In genomic region chr7:44356590-44357481, GRCm38 (mm10) we compare ENCODE assay signal across 9 mouse cellular contexts. TPM values are rescaled to one million over a fixed set of nuclear protein-coding genes. Genes with fewer than 3 reads are reported as not detected.
DNase-seq lines count a peak whose midpoint lies in the region; ATAC-seq and TF ChIP-seq lines count a peak whose summit lies in the region.
"Had no signal": no experiment of that assay in that cellular context is flagged by ENCODE, and none has a peak within 500 bp of the region (broad histone marks: within the 10 kb centered on the region; RNA-seq: fewer than 3 reads in every experiment).

No protein-coding gene starts in this region.

- H3K4me1 ChIP-seq in heart, embryonic 15.5 days (replicated peaks), result peaks cover 56% of the 10 kb centered on the region
- H3K4me1 ChIP-seq in ES-E14 (ENCODE audit: control insufficient read depth in 2 of 2, insufficient read depth in 2 of 2, low read length in 2 of 2, poor library complexity in 1 of 2), result peaks cover 2 to 36% of the 10 kb centered on the region in 2 experiments; a peak in 1 of 4 replicates
- peaks cover 60% of the 10 kb centered on the region for H3K4me1 ChIP-seq in embryonic facial prominence, embryonic 13.5 days
- peaks cover 70% of the 10 kb centered on the region for H3K4me1 ChIP-seq in midbrain, embryonic 12.5 days

- H3K4me3 ChIP-seq in heart, embryonic 15.5 days, result 0 out of 2 replicates have a peak overlapping the region, but pooled peaks have one; percentile 13
- H3K4me3 ChIP-seq in ES-E14 (ENCODE audit: insufficient read depth in 1 of 2, low read depth in 1 of 2, low read length in 2 of 2, poor library complexity in 1 of 2, severe bottlenecking in 1 of 2), result peak overlapping the region; percentile 44 to 52; a peak in 3 of 4 replicates
- peak overlapping the region; percentile 7; the same call in 1 of the 2 replicates for H3K4me3 ChIP-seq in embryonic facial prominence, embryonic 13.5 days
- peak overlapping the region; percentile 20 for H3K4me3 ChIP-seq in midbrain, embryonic 12.5 days

- no peaks in the 10 kb centered on the region for H3K9me3 ChIP-seq in heart, embryonic 15.5 days (replicated peaks)
- H3K9me3 ChIP-seq in ES-E14 (ENCODE audit: control insufficient read depth, insufficient read depth, low read depth, low read length), result no peaks in the 10 kb centered on the region
- no peaks in the 10 kb centered on the region for H3K9me3 ChIP-seq in embryonic facial prominence, embryonic 13.5 days
- H3K9me3 ChIP-seq in midbrain, embryonic 12.5 days, result no peaks in the 10 kb centered on the region

- no peak overlapping the region for H3K27ac ChIP-seq in heart, embryonic 15.5 days
- H3K27ac ChIP-seq in ES-E14 (ENCODE audit: insufficient read depth, low read depth, low read length, poor library complexity, severe bottlenecking), result no peak overlapping the region
- no peak overlapping the region for H3K27ac ChIP-seq in embryonic facial prominence, embryonic 13.5 days
- peak overlapping the region; percentile 7 for H3K27ac ChIP-seq in midbrain, embryonic 12.5 days (replicated peaks)

- DNase-seq in heart, postnatal 4 days, result no peak
- no peak for DNase-seq in ES-E14 (ENCODE audit: low read depth, low spot score)
- DNase-seq in adrenal gland, adult 18-20 months (ENCODE audit: low spot score in 2 of 2), result no peak
- no peak for DNase-seq in spleen, adult 12 weeks (ENCODE audit: low spot score)

- 4% methylated on average over 35 of the region's 35 CpGs for WGBS in heart, embryonic 15.5 days
- 2% methylated on average over 35 of the region's 35 CpGs for WGBS in embryonic facial prominence, embryonic 13.5 days
- 5% methylated on average over 35 of the region's 35 CpGs for WGBS in midbrain, embryonic 12.5 days

- peaks cover 82% of the 10 kb centered on the region for H3K27me3 ChIP-seq in heart, embryonic 15.5 days
- peaks cover 93% of the 10 kb centered on the region for H3K27me3 ChIP-seq in embryonic facial prominence, embryonic 13.5 days
- peaks cover 84% of the 10 kb centered on the region for H3K27me3 ChIP-seq in midbrain, embryonic 12.5 days

- no peaks in the 10 kb centered on the region for H3K36me3 ChIP-seq in heart, embryonic 15.5 days
- H3K36me3 ChIP-seq in ES-E14 (ENCODE audit: control insufficient read depth, insufficient read depth, low read length, poor library complexity, severe bottlenecking), result no peaks in the 10 kb centered on the region
- no peaks in the 10 kb centered on the region for H3K36me3 ChIP-seq in embryonic facial prominence, embryonic 13.5 days
- H3K36me3 ChIP-seq in midbrain, embryonic 12.5 days, result no peaks in the 10 kb centered on the region

- H3K4me2 ChIP-seq in heart, embryonic 15.5 days, result peak overlapping the region; percentile 19; the same call in 1 of the 2 replicates
- H3K4me2 ChIP-seq in embryonic facial prominence, embryonic 13.5 days, result peak overlapping the region; percentile 16; the same call in 1 of the 2 replicates
- peak overlapping the region; percentile 39 for H3K4me2 ChIP-seq in midbrain, embryonic 12.5 days (replicated peaks)

- H3K9ac ChIP-seq in heart, embryonic 15.5 days, result no peak overlapping the region
- peak overlapping the region; percentile 37; the same call in 1 of the 2 replicates for H3K9ac ChIP-seq in ES-E14 (ENCODE audit: insufficient read depth, low read depth, low read length, poor library complexity, severe bottlenecking)
- H3K9ac ChIP-seq in embryonic facial prominence, embryonic 13.5 days, result 0 out of 2 replicates have a peak overlapping the region, but pooled peaks have one; percentile 6
- H3K9ac ChIP-seq in midbrain, embryonic 12.5 days (replicated peaks), result peak overlapping the region; percentile 45

- no peak for ATAC-seq in heart, embryonic 15.5 days (replicated peaks; ENCODE audit: insufficient number of reproducible peaks, insufficient read depth, low FRiP score, low read depth)
- ATAC-seq in embryonic facial prominence, embryonic 13.5 days (ENCODE audit: insufficient number of reproducible peaks, insufficient read depth, low FRiP score, low TSS enrichment, low read depth), result no peak
- ATAC-seq in midbrain, embryonic 12.5 days (ENCODE audit: low FRiP score, low read depth), result no peak
- no peak for ATAC-seq in megakaryocyte-erythroid progenitor cell, adult 5-6 weeks (replicated peaks; ENCODE audit: low FRiP score, low TSS enrichment, poor library complexity, severe bottlenecking)
- ATAC-seq: Patski had no signal

- in situ Hi-C loops in ES-E14 (cut with MboI; ENCODE audit: low sequenced_read_pairs in 2 of 2, unreplicated experiment in 2 of 2), result loop anchor here in 1 of 2 experiments (10.0 kb wide), 1 partner anchor 92 kb away; the partner anchor contains the start of gene Gm15517

TF ChIP-seq in ES-E14, 5 proteins besides CTCF, POLR2A, EP300 and RAD21:
- TF ChIP-seq ZC3H11A (IDR thresholded peaks at IDR 0.05; ENCODE audit: borderline replicate concordance, low read depth, low read length), result no peak
- TF ChIP-seq HCFC1 (IDR thresholded peaks at IDR 0.05; ENCODE audit: borderline replicate concordance, insufficient read depth, low read length), result no peak
- no peak for TF ChIP-seq CHD2 (IDR thresholded peaks at IDR 0.05; ENCODE audit: low read depth, low read length)
- TF ChIP-seq ZNF384 (IDR thresholded peaks at IDR 0.05; ENCODE audit: low read depth, low read length), result no peak
- no peak for TF ChIP-seq MAFK (IDR thresholded peaks at IDR 0.05; ENCODE audit: insufficient read depth, low read depth, low read length)
TF ChIP-seq in ES-E14: peak in this region for 0.

RNA-seq across cellular contexts. Expression of gene Syt3, which starts 27.1 kb away (rescaled TPM):
- polyA plus RNA-seq in heart, embryonic 15.5 days (2015; fragmentation: Nextera tagmentation; extraction: Ambion mirVana), result 0.71 and 0.82 TPM in 2 replicates
- total RNA-seq in heart, postnatal 4 days (2021), result 1 to 10 TPM in 1 of 2 experiments, under 1 TPM in 1; 0.88 to 1.4 TPM
- total RNA-seq in ES-E14 (2012; rRNA removed), result 5.8 and 8.0 TPM in 2 replicates
- polyA plus RNA-seq in embryonic facial prominence, embryonic 13.5 days (2015; fragmentation: Nextera tagmentation; extraction: Ambion mirVana), result 4.1 and 4.9 TPM in 2 replicates
- 5.4 and 6.4 TPM in 2 replicates for polyA plus RNA-seq in midbrain, embryonic 12.5 days (2016; fragmentation: Nextera tagmentation; extraction: Ambion mirVana)
- 1 to 10 TPM; 4.7 to 6.9 TPM for total RNA-seq in adrenal gland, adult 18-20 months (2021)
- not detected in 2 replicates for total RNA-seq in megakaryocyte-erythroid progenitor cell, adult 5-6 weeks (2014; fragmentation: Nextera tagmentation)
- total RNA-seq in megakaryocyte-erythroid progenitor cell, adult 5-6 weeks (2017), result 0.61 TPM in 1 of 2 replicates, not detected in the other

RNA-seq across cellular contexts. Expression of gene 1700008O03Rik, which starts 28.8 kb away (rescaled TPM):
- polyA plus RNA-seq in heart, embryonic 15.5 days (2015; fragmentation: Nextera tagmentation; extraction: Ambion mirVana), result 0.13 and 0.47 TPM in 2 replicates
- total RNA-seq in heart, postnatal 4 days (2021), result not detected
- total RNA-seq in ES-E14 (2012; rRNA removed), result 1.4 and 4.8 TPM in 2 replicates
- polyA plus RNA-seq in embryonic facial prominence, embryonic 13.5 days (2015; fragmentation: Nextera tagmentation; extraction: Ambion mirVana), result 0.19 and 1.4 TPM in 2 replicates
- 0.74 and 1.3 TPM in 2 replicates for polyA plus RNA-seq in midbrain, embryonic 12.5 days (2016; fragmentation: Nextera tagmentation; extraction: Ambion mirVana)
- 1 to 10 TPM in 1 of 2 experiments, under 1 TPM in 1; 0.86 to 1.0 TPM for total RNA-seq in adrenal gland, adult 18-20 months (2021)
- not detected in 2 replicates for total RNA-seq in megakaryocyte-erythroid progenitor cell, adult 5-6 weeks (2014; fragmentation: Nextera tagmentation)
- 0.65 TPM in 1 of 2 replicates, not detected in the other for total RNA-seq in megakaryocyte-erythroid progenitor cell, adult 5-6 weeks (2017)

RNA-seq across cellular contexts. Expression of gene Shank1, which starts 46.8 kb away (rescaled TPM):
- 0.58 and 0.74 TPM in 2 replicates for polyA plus RNA-seq in heart, embryonic 15.5 days (2015; fragmentation: Nextera tagmentation; extraction: Ambion mirVana)
- total RNA-seq in heart, postnatal 4 days (2021), result 1 to 10 TPM; 3.5 to 4.6 TPM
- 1.0 and 1.5 TPM in 2 replicates for total RNA-seq in ES-E14 (2012; rRNA removed)
- 5.5 and 6.8 TPM in 2 replicates for polyA plus RNA-seq in embryonic facial prominence, embryonic 13.5 days (2015; fragmentation: Nextera tagmentation; extraction: Ambion mirVana)
- 8.5 and 11.4 TPM in 2 replicates for polyA plus RNA-seq in midbrain, embryonic 12.5 days (2016; fragmentation: Nextera tagmentation; extraction: Ambion mirVana)
- 10 to 100 TPM in 1 of 2 experiments, 1 to 10 TPM in 1; 7.7 to 10.0 TPM for total RNA-seq in adrenal gland, adult 18-20 months (2021)
- 0.22 and 1.3 TPM in 2 replicates for total RNA-seq in megakaryocyte-erythroid progenitor cell, adult 5-6 weeks (2014; fragmentation: Nextera tagmentation)
- total RNA-seq in megakaryocyte-erythroid progenitor cell, adult 5-6 weeks (2017), result 0.27 TPM in 1 of 2 replicates, not detected in the other

RNA-seq across cellular contexts. Expression of gene Clec11a, which starts 50.1 kb away (rescaled TPM):
- polyA plus RNA-seq in heart, embryonic 15.5 days (2015; fragmentation: Nextera tagmentation; extraction: Ambion mirVana), result 1.0 and 2.5 TPM in 2 replicates
- under 1 TPM; 0.71 to 0.92 TPM for total RNA-seq in heart, postnatal 4 days (2021)
- total RNA-seq in ES-E14 (2012; rRNA removed), result 2.2 TPM in 2 replicates
- 9.1 and 11.9 TPM in 2 replicates for polyA plus RNA-seq in embryonic facial prominence, embryonic 13.5 days (2015; fragmentation: Nextera tagmentation; extraction: Ambion mirVana)
- polyA plus RNA-seq in midbrain, embryonic 12.5 days (2016; fragmentation: Nextera tagmentation; extraction: Ambion mirVana), result 2.5 and 2.6 TPM in 2 replicates
- 1 to 10 TPM; 3.8 to 4.4 TPM for total RNA-seq in adrenal gland, adult 18-20 months (2021)
- 0.74 and 0.77 TPM in 2 replicates for total RNA-seq in megakaryocyte-erythroid progenitor cell, adult 5-6 weeks (2014; fragmentation: Nextera tagmentation)
- 1.7 and 4.3 TPM in 2 replicates for total RNA-seq in megakaryocyte-erythroid progenitor cell, adult 5-6 weeks (2017)
